In the genomic region with DNA sequence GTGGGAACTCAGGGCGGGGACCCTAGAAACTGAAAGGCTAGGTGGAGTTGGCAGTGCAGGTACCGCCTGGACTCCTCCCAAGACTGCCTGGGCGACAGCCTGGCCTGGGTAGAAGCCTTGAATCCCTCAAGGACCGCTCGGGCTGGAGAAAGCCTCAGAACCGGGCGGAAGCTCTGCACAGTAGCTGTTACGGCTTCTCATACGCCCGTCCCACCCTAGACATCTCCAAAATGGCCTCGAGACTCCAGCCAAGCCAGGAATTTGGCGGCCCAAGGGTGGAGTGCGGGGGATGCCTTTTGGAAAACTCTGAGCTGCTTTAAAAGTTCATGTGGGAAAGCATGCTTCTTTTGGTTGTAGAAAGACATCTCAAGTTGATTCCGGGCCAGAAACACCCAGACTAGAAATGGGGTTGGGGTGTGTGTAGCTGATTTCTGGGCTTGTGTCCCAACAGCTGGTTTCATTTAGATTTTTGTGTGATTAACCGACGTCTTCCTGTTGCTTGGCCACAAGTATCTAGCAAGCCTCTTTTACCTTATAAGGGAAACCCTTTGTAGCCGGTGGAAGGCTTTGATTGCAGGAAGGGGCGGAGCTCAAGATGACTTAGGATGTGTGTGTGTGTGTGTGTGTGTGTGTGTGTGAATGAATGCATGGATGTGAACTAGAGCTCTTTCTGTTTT, we compare ENCODE assay signal across 8 mouse cellular contexts. TPM values are rescaled to one million over a fixed set of nuclear protein-coding genes. Genes with fewer than 3 reads are reported as not detected.
A peak's percentile ranks its signal among the peaks of the same experiment; 100 is the strongest.
DNase-seq lines count a peak whose midpoint lies in the region; ATAC-seq lines count a peak whose summit lies in the region.

No protein-coding gene starts in this region.

- peak; percentile 83 for DNase-seq in 3134 (ENCODE audit: extremely low read depth, insufficient read length, low spot score)
- peak; percentile 95 for DNase-seq in R1 (ENCODE audit: low read depth, low spot score)
- peak; percentile 82 for DNase-seq in embryo, embryonic 9.5 days (ENCODE audit: extremely low spot score)
- peak; percentile 93 for DNase-seq in heart, embryonic 10.5 days (ENCODE audit: low spot score)
- peak; percentile 82 for DNase-seq in kidney, adult 9 months
- DNase-seq in thymus, postnatal 10 days (ENCODE audit: low spot score in 2 of 2), result peak; percentile 82 to 85

- peak overlapping the region; percentile 70 for H3K4me2 ChIP-seq in lung, embryonic 15.5 days

- peaks cover 40% of the 10 kb centered on the region for H3K36me3 ChIP-seq in heart, embryonic 10.5 days
- peaks cover 37% of the 10 kb centered on the region for H3K36me3 ChIP-seq in lung, embryonic 15.5 days

- ATAC-seq in lung, embryonic 15.5 days (ENCODE audit: borderline replicate concordance, extremely low read depth, low FRiP score, low TSS enrichment), result peak; percentile 78
- ATAC-seq in neutrophil, adult 5-6 weeks (ENCODE audit: extremely low read depth, insufficient number of reproducible peaks, low FRiP score, poor library complexity, severe bottlenecking), result peak; percentile 74

- peak overlapping the region; percentile 99 for H3K9ac ChIP-seq in lung, embryonic 15.5 days

- peak overlapping the region; percentile 83 for H3K4me3 ChIP-seq in heart, embryonic 10.5 days
- peak overlapping the region; percentile 86 for H3K4me3 ChIP-seq in lung, embryonic 15.5 days

- no peaks in the 10 kb centered on the region for H3K27me3 ChIP-seq in heart, embryonic 10.5 days (ENCODE audit: insufficient read depth, poor library complexity, severe bottlenecking)
- no peaks in the 10 kb centered on the region for H3K27me3 ChIP-seq in lung, embryonic 15.5 days

- H3K4me1 ChIP-seq in heart, embryonic 10.5 days, result peaks cover 30% of the 10 kb centered on the region
- peaks cover 34% of the 10 kb centered on the region for H3K4me1 ChIP-seq in lung, embryonic 15.5 days

- 1% methylated on average over 18 of the region's 18 CpGs for WGBS in heart, embryonic 10.5 days
- under 1% methylated on average over 18 of the region's 18 CpGs for WGBS in lung, embryonic 15.5 days

- peak overlapping the region; percentile 99 for H3K27ac ChIP-seq in heart, embryonic 10.5 days
- peak overlapping the region; percentile 100 for H3K27ac ChIP-seq in lung, embryonic 15.5 days

- H3K9me3 ChIP-seq in heart, embryonic 10.5 days, result no peaks in the 10 kb centered on the region
- no peaks in the 10 kb centered on the region for H3K9me3 ChIP-seq in lung, embryonic 15.5 days

RNA-seq across cellular contexts. Expression of a gene that starts 1.7 kb away (rescaled TPM):
- 447 and 556 TPM in 2 replicates for polyA plus RNA-seq in heart, embryonic 10.5 days (2016; fragmentation: Nextera tagmentation; extraction: Ambion mirVana)
- polyA plus RNA-seq in lung, embryonic 15.5 days (2015; fragmentation: Nextera tagmentation; extraction: Ambion mirVana), result 896 and 923 TPM in 2 replicates
- total RNA-seq in neutrophil, adult 5-6 weeks (2017), result 600 and 603 TPM in 2 replicates

RNA-seq across cellular contexts. Expression of a gene that starts 24.6 kb away (rescaled TPM):
- 89.0 and 104 TPM in 2 replicates for polyA plus RNA-seq in heart, embryonic 10.5 days (2016; fragmentation: Nextera tagmentation; extraction: Ambion mirVana)
- polyA plus RNA-seq in lung, embryonic 15.5 days (2015; fragmentation: Nextera tagmentation; extraction: Ambion mirVana), result 118 and 120 TPM in 2 replicates
- total RNA-seq in neutrophil, adult 5-6 weeks (2017), result 510 and 563 TPM in 2 replicates

RNA-seq across cellular contexts. Expression of a gene that starts 29.6 kb away (rescaled TPM):
- polyA plus RNA-seq in heart, embryonic 10.5 days (2016; fragmentation: Nextera tagmentation; extraction: Ambion mirVana), result not detected in 2 replicates
- not detected in 2 replicates for polyA plus RNA-seq in lung, embryonic 15.5 days (2015; fragmentation: Nextera tagmentation; extraction: Ambion mirVana)
- 0.12 TPM in 2 replicates for total RNA-seq in neutrophil, adult 5-6 weeks (2017)

RNA-seq across cellular contexts. Expression of a gene that starts 53.0 kb away (rescaled TPM):
- polyA plus RNA-seq in heart, embryonic 10.5 days (2016; fragmentation: Nextera tagmentation; extraction: Ambion mirVana), result 0.13 TPM in 1 of 2 replicates, not detected in the other
- 0.34 and 0.57 TPM in 2 replicates for polyA plus RNA-seq in lung, embryonic 15.5 days (2015; fragmentation: Nextera tagmentation; extraction: Ambion mirVana)
- total RNA-seq in neutrophil, adult 5-6 weeks (2017), result 38.6 and 47.4 TPM in 2 replicates

RNA-seq across cellular contexts. Expression of a gene that starts 53.5 kb away (rescaled TPM):
- 0.06 TPM in 1 of 2 replicates, not detected in the other for polyA plus RNA-seq in heart, embryonic 10.5 days (2016; fragmentation: Nextera tagmentation; extraction: Ambion mirVana)
- polyA plus RNA-seq in lung, embryonic 15.5 days (2015; fragmentation: Nextera tagmentation; extraction: Ambion mirVana), result not detected in 2 replicates
- 0.61 TPM in 1 of 2 replicates, not detected in the other for total RNA-seq in neutrophil, adult 5-6 weeks (2017)

Comparison
In these comparisons a context has a peak if more than half of its experiments do, and no peak if none do; other contexts are left out.
1. Peak in every context shown above with its lines: DNase-seq, ATAC-seq, H3K4me3 ChIP-seq and H3K27ac ChIP-seq.